Mouse (Mus musculus): Measurements from ENCODE around the gene Mybpc2.

- TF ChIP-seq POLR2A (IDR thresholded peaks at IDR 0.05; ENCODE audit: insufficient read depth, low read depth, low read length) (no peak), CTCF (IDR thresholded peaks at IDR 0.05; ENCODE audit: insufficient read depth, low read depth, low read length) (no peak)
Measured at GRCm38 (mm10) chr7:44484109-44484508, 40.3 kb downstream of the Mybpc2 start.

Data from olfactory bulb, adult 2 months (tissue).